Mouse (Mus musculus): ENCODE measurements around the gene Foxp1. TPM values are rescaled to one million over a fixed set of nuclear protein-coding genes. Genes with fewer than 3 reads are reported as not detected.
A peak's percentile ranks its signal among the peaks of the same experiment; 100 is the strongest.

Gene Foxp1
- polyA plus RNA-seq, 1 experiment from 2014 or later, result 88.1 TPM

DNA sequence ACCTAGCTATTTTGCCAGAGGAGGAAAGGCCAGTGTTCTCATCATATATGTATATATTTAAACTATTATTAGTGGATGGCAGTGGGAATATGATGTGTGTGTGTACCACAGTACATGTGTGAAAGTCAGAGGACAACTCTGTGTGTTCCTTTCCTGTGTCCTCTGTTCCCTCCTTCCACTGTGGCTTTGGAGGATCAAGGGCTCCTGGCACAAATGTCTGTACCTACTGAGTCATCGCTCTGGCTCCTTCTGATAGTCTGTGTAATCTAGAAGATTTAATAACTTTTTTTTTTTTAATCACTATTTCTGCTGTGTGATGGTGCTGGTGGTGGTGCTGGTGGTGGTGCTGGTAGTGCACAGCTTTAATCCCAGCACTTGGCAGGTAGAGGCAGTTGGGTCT lies 452.8 kb downstream of the Foxp1 start:
- Histone ChIP-seq H3K27me3 (ENCODE audit: control insufficient read depth, insufficient read depth, low read length) (no peaks in the 10 kb centered on the region), H3K4me1 (ENCODE audit: control insufficient read depth in 2 of 2, insufficient read depth in 2 of 2, low read length in 2 of 2) (peaks cover 12 to 25% of the 10 kb centered on the region in 2 experiments), H3K4me3 (ENCODE audit: control insufficient read depth in 1 of 2, insufficient read depth in 1 of 2, low read depth in 1 of 2, low read length in 2 of 2) (no peak overlapping the region), H3K36me3 (ENCODE audit: control insufficient read depth, insufficient read depth, low read length) (peaks cover 32% of the 10 kb centered on the region), H3K9me3 (ENCODE audit: control insufficient read depth, low read length) (no peaks in the 10 kb centered on the region; the same call in 1 of the 2 replicates), H3K9ac (ENCODE audit: low read length) (no peak overlapping the region), H3K4me2 (ENCODE audit: low read length) (no peak overlapping the region), H3K27ac (replicated peaks in 1 of 2; ENCODE audit: control insufficient read depth in 1 of 2, insufficient read depth in 1 of 2, low read depth in 2 of 2, low read length in 2 of 2) (no peak overlapping the region)
- 92% methylated on average over 1 of the region's 1 CpGs for WGBS
- ATAC-seq (ENCODE audit: insufficient number of reproducible peaks, insufficient read depth, low FRiP score, low read depth), result no peak

DNA sequence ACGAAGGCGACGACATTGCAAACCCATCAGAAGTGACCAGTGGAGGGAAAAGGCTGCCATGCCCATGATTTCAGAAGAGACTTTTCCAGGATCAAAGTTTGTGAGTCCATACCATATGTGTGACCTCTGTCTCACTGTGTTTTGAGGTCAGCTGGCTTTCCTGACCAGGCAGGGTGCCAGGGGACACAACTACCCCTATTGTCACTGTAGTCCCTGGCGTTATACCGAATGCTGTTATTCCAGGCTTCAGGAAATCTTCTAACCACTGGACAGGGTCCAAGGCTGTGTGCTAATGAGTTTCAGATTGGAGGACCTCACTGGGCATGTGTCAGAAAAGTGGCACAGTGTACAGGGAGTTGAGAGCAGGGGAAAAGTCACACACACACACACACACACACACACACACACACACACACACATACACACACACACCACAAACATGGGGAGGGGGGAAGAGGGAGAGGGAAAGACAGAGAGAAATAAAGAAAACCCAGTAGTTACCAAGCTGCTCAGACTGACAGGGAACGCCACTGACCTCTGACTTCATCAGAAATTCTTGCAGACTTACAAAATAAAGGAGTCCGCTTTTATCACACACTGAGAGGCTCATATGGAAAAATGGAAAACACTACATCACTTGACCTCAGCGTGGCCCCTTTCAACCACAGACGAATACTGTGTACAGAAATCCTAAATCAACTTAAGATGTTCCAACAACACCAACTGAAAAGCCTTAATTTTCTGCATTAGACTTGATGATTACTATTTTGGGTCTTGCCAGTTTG lies 456.8 kb downstream of the Foxp1 start:
- Histone ChIP-seq H3K4me2 (ENCODE audit: low read length) (peak overlapping the region; percentile 16), H3K4me1 (ENCODE audit: control insufficient read depth in 2 of 2, insufficient read depth in 2 of 2, low read length in 2 of 2) (peaks cover 25 to 40% of the 10 kb centered on the region in 2 experiments)
- WGBS, result 32% methylated on average over 9 of the region's 9 CpGs

DNA sequence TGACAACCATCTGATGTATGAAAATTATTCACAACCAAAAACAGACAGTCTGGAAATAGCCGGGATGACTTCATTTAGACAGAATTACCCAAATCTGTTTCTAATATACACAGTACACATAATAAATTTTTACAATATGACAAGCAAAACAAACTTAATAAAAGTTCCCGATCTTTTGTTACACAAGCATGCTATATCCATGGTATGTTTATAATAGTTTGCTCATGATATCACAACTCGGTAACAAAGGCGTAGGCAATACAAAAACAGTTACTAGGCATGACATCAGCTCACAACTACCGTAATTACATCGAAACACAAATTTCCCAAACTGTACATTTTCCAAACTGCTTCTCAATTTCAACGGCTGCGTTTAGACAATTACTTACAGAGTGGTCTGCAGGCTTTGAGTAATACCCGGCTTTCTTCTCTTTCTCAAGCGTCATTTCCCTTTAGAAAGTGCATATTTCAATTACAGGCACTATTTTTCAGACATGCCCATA lies 458.5 kb downstream of the Foxp1 start:
- H3K9ac ChIP-seq (ENCODE audit: low read length), result no peak overlapping the region
- no peak overlapping the region for H3K4me2 ChIP-seq (ENCODE audit: low read length)
- H3K36me3 ChIP-seq (ENCODE audit: control insufficient read depth, insufficient read depth, low read length), result no peaks in the 10 kb centered on the region
- H3K4me3 ChIP-seq (ENCODE audit: control insufficient read depth in 1 of 2, insufficient read depth in 1 of 2, low read depth in 1 of 2, low read length in 2 of 2), result no peak overlapping the region
- H3K4me1 ChIP-seq (ENCODE audit: control insufficient read depth in 2 of 2, insufficient read depth in 2 of 2, low read length in 2 of 2), result peaks cover 25 to 40% of the 10 kb centered on the region in 2 experiments
- 89% methylated on average over 10 of the region's 10 CpGs for WGBS
- no peaks in the 10 kb centered on the region for H3K9me3 ChIP-seq (ENCODE audit: control insufficient read depth, low read length)
- H3K27me3 ChIP-seq (ENCODE audit: control insufficient read depth, insufficient read depth, low read length), result no peaks in the 10 kb centered on the region
- ATAC-seq (ENCODE audit: insufficient number of reproducible peaks, insufficient read depth, low FRiP score, low read depth), result no peak
- 0 out of 4 replicates have a peak overlapping the region, but pooled peaks of 1 of the 2 experiments have one; percentile 48 for H3K27ac ChIP-seq (replicated peaks in 1 of 2; ENCODE audit: control insufficient read depth in 1 of 2, insufficient read depth in 1 of 2, low read depth in 2 of 2, low read length in 2 of 2)

More for the DNA sequence above, 456.8 kb downstream of the Foxp1 start:
- peaks cover 8% of the 10 kb centered on the region for H3K36me3 ChIP-seq (ENCODE audit: control insufficient read depth, insufficient read depth, low read length)
- H3K9ac ChIP-seq (ENCODE audit: low read length), result 0 out of 2 replicates have a peak overlapping the region, but pooled peaks have one; percentile 17
- peak; percentile 86 for ATAC-seq (ENCODE audit: insufficient number of reproducible peaks, insufficient read depth, low FRiP score, low read depth)
- H3K9me3 ChIP-seq (ENCODE audit: control insufficient read depth, low read length), result no peaks in the 10 kb centered on the region
- no peaks in the 10 kb centered on the region for H3K27me3 ChIP-seq (ENCODE audit: control insufficient read depth, insufficient read depth, low read length)
- peak overlapping the region; percentile 76 to 85 for H3K27ac ChIP-seq (replicated peaks in 1 of 2; ENCODE audit: control insufficient read depth in 1 of 2, insufficient read depth in 1 of 2, low read depth in 2 of 2, low read length in 2 of 2)
- no peak overlapping the region for H3K4me3 ChIP-seq (ENCODE audit: control insufficient read depth in 1 of 2, insufficient read depth in 1 of 2, low read depth in 1 of 2, low read length in 2 of 2)

DNA sequence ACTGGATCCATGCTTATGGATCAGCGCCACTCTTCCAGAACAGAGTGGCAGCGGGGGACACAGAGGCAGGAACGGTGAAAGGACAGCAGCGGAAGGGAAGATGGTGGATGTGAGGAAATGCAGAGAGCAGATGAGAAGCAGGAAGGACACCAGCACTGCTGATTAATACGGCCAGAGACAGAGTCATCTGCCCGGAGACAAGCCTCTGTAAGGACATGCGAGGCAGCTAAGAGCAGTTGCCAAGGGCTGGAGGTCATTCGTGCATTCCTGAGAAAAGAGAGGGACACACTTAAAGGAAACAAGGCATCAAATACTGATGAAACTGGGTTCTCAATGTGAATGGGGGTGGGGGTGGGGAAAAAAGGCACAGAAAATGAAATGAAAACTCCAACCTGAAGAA lies 459.6 kb downstream of the Foxp1 start:
- ATAC-seq (ENCODE audit: insufficient number of reproducible peaks, insufficient read depth, low FRiP score, low read depth), result no peak
- Histone ChIP-seq H3K9me3 (ENCODE audit: control insufficient read depth, low read length) (no peaks in the 10 kb centered on the region), H3K4me2 (ENCODE audit: low read length) (no peak overlapping the region), H3K4me1 (ENCODE audit: control insufficient read depth in 2 of 2, insufficient read depth in 2 of 2, low read length in 2 of 2) (peaks cover 25 to 50% of the 10 kb centered on the region in 2 experiments), H3K27me3 (ENCODE audit: control insufficient read depth, insufficient read depth, low read length) (no peaks in the 10 kb centered on the region), H3K4me3 (ENCODE audit: control insufficient read depth in 1 of 2, insufficient read depth in 1 of 2, low read depth in 1 of 2, low read length in 2 of 2) (no peak overlapping the region), H3K9ac (ENCODE audit: low read length) (no peak overlapping the region), H3K36me3 (ENCODE audit: control insufficient read depth, insufficient read depth, low read length) (no peaks in the 10 kb centered on the region), H3K27ac (replicated peaks in 1 of 2; ENCODE audit: control insufficient read depth in 1 of 2, insufficient read depth in 1 of 2, low read depth in 2 of 2, low read length in 2 of 2) (no peak overlapping the region; a peak in 1 of 4 replicates)
- WGBS, result 64% methylated on average over 8 of the region's 8 CpGs

DNA sequence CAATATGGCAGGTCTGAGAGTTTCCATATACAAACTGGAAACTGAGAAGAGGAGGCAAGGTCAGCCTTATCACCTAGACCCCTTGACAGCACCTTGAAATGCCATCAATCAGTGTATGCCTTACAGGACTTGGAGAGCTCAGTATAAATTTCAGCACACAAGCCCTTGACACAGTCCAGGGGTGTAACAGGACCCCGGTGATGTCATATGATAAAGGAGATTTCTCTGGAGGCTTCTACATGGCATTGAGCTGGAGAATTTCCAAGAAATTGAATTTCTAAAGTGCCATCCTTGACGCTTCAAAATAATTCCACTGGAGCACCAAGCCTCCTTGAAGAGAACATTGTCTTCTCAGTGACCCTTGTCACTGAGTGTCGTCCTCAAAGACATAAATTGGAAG lies 463.8 kb downstream of the Foxp1 start:
- no peak overlapping the region for H3K27ac ChIP-seq (replicated peaks in 1 of 2; ENCODE audit: control insufficient read depth in 1 of 2, insufficient read depth in 1 of 2, low read depth in 2 of 2, low read length in 2 of 2)

DNA sequence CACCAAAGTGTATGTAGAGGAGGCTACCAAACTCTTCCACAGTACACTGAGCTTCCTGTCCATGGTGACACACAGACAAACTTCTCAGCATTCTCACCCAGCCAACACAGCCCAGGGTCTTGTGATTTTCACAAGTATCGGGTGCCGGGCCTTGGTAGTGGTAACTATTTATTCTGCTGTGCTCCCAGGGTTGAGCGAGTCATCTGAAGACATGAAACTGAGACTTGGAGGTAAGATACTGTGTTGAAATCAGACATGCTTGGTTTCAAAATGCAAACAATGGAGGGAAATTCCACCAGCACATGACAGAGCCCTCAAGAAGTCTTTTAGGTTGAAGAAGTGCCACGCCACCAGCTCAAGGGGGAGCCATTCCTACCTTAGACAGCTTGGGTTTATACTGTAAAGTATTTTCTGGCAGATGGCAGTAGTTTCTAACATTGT lies 465.4 kb downstream of the Foxp1 start:
- WGBS, result 86% methylated on average over 4 of the region's 4 CpGs
- Histone ChIP-seq H3K4me1 (ENCODE audit: control insufficient read depth in 2 of 2, insufficient read depth in 2 of 2, low read length in 2 of 2) (peaks cover 2 to 13% of the 10 kb centered on the region in 2 experiments; a peak in 3 of 4 replicates), H3K27ac (replicated peaks in 1 of 2; ENCODE audit: control insufficient read depth in 1 of 2, insufficient read depth in 1 of 2, low read depth in 2 of 2, low read length in 2 of 2) (no peak overlapping the region), H3K36me3 (ENCODE audit: control insufficient read depth, insufficient read depth, low read length) (no peaks in the 10 kb centered on the region), H3K9ac (ENCODE audit: low read length) (no peak overlapping the region), H3K9me3 (ENCODE audit: control insufficient read depth, low read length) (no peaks in the 10 kb centered on the region), H3K27me3 (ENCODE audit: control insufficient read depth, insufficient read depth, low read length) (no peaks in the 10 kb centered on the region), H3K4me3 (ENCODE audit: control insufficient read depth in 1 of 2, insufficient read depth in 1 of 2, low read depth in 1 of 2, low read length in 2 of 2) (no peak overlapping the region), H3K4me2 (ENCODE audit: low read length) (no peak overlapping the region)
- ATAC-seq (ENCODE audit: insufficient number of reproducible peaks, insufficient read depth, low FRiP score, low read depth), result no peak

More for the DNA sequence above, 463.8 kb downstream of the Foxp1 start:
- H3K9me3 ChIP-seq (ENCODE audit: control insufficient read depth, low read length), result no peaks in the 10 kb centered on the region
- H3K36me3 ChIP-seq (ENCODE audit: control insufficient read depth, insufficient read depth, low read length), result no peaks in the 10 kb centered on the region
- no peak overlapping the region for H3K4me3 ChIP-seq (ENCODE audit: control insufficient read depth in 1 of 2, insufficient read depth in 1 of 2, low read depth in 1 of 2, low read length in 2 of 2)
- 0 out of 2 replicates have a peak, but pooled peaks have one; percentile 31 for ATAC-seq (ENCODE audit: insufficient number of reproducible peaks, insufficient read depth, low FRiP score, low read depth)
- no peaks in the 10 kb centered on the region for H3K27me3 ChIP-seq (ENCODE audit: control insufficient read depth, insufficient read depth, low read length)
- peaks cover 11 to 24% of the 10 kb centered on the region in 2 experiments for H3K4me1 ChIP-seq (ENCODE audit: control insufficient read depth in 2 of 2, insufficient read depth in 2 of 2, low read length in 2 of 2)
- 35% methylated on average over 3 of the region's 3 CpGs for WGBS
- no peak overlapping the region for H3K9ac ChIP-seq (ENCODE audit: low read length)
- no peak overlapping the region for H3K4me2 ChIP-seq (ENCODE audit: low read length)

DNA sequence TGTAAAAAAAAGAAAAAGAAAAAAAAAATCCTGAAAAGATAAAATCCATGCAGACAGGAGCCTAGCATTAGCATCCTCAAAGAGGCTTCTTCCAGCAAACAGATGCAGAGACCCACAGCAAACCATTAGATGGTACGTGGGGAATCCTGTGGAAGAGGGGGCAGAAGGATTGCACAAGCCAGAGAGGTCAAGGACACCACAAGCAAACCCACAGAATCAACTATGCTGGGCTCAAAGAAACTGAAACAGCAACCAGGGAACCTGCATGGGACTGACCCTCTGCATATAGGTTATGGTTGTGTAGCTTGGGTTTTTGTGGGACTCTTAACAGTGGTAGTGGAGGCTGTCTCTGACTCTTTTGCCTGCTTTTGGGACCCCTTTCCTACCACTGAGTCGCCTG lies 466.1 kb downstream of the Foxp1 start:
- H3K27ac ChIP-seq (replicated peaks in 1 of 2; ENCODE audit: control insufficient read depth in 1 of 2, insufficient read depth in 1 of 2, low read depth in 2 of 2, low read length in 2 of 2), result no peak overlapping the region

More for the DNA sequence above, 466.1 kb downstream of the Foxp1 start:
- no peak for ATAC-seq (ENCODE audit: insufficient number of reproducible peaks, insufficient read depth, low FRiP score, low read depth)
- Histone ChIP-seq H3K4me2 (ENCODE audit: low read length) (no peak overlapping the region), H3K4me1 (ENCODE audit: control insufficient read depth in 2 of 2, insufficient read depth in 2 of 2, low read length in 2 of 2) (peaks cover 2 to 13% of the 10 kb centered on the region in 2 experiments; a peak in 3 of 4 replicates), H3K9me3 (ENCODE audit: control insufficient read depth, low read length) (no peaks in the 10 kb centered on the region), H3K36me3 (ENCODE audit: control insufficient read depth, insufficient read depth, low read length) (no peaks in the 10 kb centered on the region), H3K9ac (ENCODE audit: low read length) (no peak overlapping the region), H3K27me3 (ENCODE audit: control insufficient read depth, insufficient read depth, low read length) (no peaks in the 10 kb centered on the region), H3K4me3 (ENCODE audit: control insufficient read depth in 1 of 2, insufficient read depth in 1 of 2, low read depth in 1 of 2, low read length in 2 of 2) (no peak overlapping the region)
- 64% methylated on average over 2 of the region's 2 CpGs for WGBS

Data from heart, embryonic 14.5 days (tissue).